ENCODE assay signal across 8 mouse cellular contexts in the genomic region with DNA sequence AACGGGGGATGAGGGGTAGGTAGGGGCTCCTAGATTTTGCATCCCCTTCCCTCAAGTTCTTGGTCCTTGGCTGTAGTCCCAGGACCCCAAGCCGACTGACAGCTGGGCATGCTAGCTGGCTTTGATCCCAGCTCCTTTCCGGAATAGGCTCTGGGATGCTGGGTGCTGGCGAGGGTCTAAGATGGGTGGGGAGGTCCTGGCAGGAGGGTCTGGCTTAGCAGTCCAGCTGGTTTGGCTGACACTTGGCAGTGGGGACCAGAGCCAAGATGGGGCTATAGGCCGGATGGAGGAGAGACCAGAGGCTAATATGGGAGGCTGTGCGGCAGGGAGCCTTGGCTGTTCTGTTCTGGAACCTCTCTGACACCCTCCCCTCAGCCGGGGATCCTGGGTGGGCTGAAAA. TPM values are rescaled to one million over a fixed set of nuclear protein-coding genes. Genes with fewer than 3 reads are reported as not detected.
DNase-seq lines count a peak whose midpoint lies in the region; ATAC-seq and TF ChIP-seq lines count a peak whose summit lies in the region.
"Had no signal": no experiment of that assay in that cellular context is flagged by ENCODE, and none has a peak within 500 bp of the region (broad histone marks: within the 10 kb centered on the region; RNA-seq: fewer than 3 reads in every experiment).

No protein-coding gene starts in this region.

- no peak overlapping the region for H3K9ac ChIP-seq in lung, postnatal 0 days (replicated peaks; ENCODE audit: low read depth)
- peak overlapping the region; percentile 47 for H3K9ac ChIP-seq in forebrain, embryonic 14.5 days (ENCODE audit: low read length)
- H3K9ac ChIP-seq in stomach, embryonic 15.5 days, result no peak overlapping the region

- no peak for ATAC-seq in lung, postnatal 0 days
- peak; percentile 19 for ATAC-seq in forebrain, embryonic 14.5 days
- no peak for ATAC-seq in stomach, embryonic 15.5 days (ENCODE audit: insufficient read depth, low FRiP score, low read depth)

- no peaks in the 10 kb centered on the region for H3K9me3 ChIP-seq in lung, postnatal 0 days (ENCODE audit: low read length)
- H3K9me3 ChIP-seq in forebrain, embryonic 14.5 days (replicated peaks; ENCODE audit: control insufficient read depth, low read length), result no peaks in the 10 kb centered on the region
- no peaks in the 10 kb centered on the region for H3K9me3 ChIP-seq in limb, embryonic 10.5 days (replicated peaks)
- H3K9me3 ChIP-seq in stomach, embryonic 15.5 days, result no peaks in the 10 kb centered on the region

- H3K4me3 ChIP-seq in lung, postnatal 0 days (ENCODE audit: low read depth, low read length), result peak overlapping the region; percentile 12; the same call in 1 of the 2 replicates
- peak overlapping the region; percentile 68 for H3K4me3 ChIP-seq in forebrain, embryonic 14.5 days (ENCODE audit: low read depth, low read length)
- H3K4me3 ChIP-seq in limb, embryonic 10.5 days, result no peak overlapping the region
- no peak overlapping the region for H3K4me3 ChIP-seq in stomach, embryonic 15.5 days (replicated peaks)

- no peak for TF ChIP-seq CTCF in lung, postnatal 0 days (IDR thresholded peaks at IDR 0.05)

- H3K27ac ChIP-seq in lung, postnatal 0 days (ENCODE audit: low read length), result no peak overlapping the region
- H3K27ac ChIP-seq in forebrain, embryonic 14.5 days (ENCODE audit: low read depth, low read length), result peak overlapping the region; percentile 74
- H3K27ac ChIP-seq in limb, embryonic 10.5 days, result 0 out of 2 replicates have a peak overlapping the region, but pooled peaks have one; percentile 0
- peak overlapping the region; percentile 48; the same call in 1 of the 2 replicates for H3K27ac ChIP-seq in stomach, embryonic 15.5 days

- DNase-seq in lung, postnatal 0 days (ENCODE audit: low spot score), result peak; percentile 42
- DNase-seq in lung, postnatal 14 days, result no peak
- DNase-seq in forebrain, embryonic 14.5 days (ENCODE audit: low spot score), result peak; percentile 78
- no peak for DNase-seq in limb, embryonic 10.5 days (ENCODE audit: low spot score)
- no peak for DNase-seq in left cerebral cortex, postnatal 25 days (ENCODE audit: low spot score in 2 of 2)
- no peak for DNase-seq in T-cell, adult 2 months (ENCODE audit: low spot score)

- H3K4me1 ChIP-seq in lung, postnatal 0 days (ENCODE audit: insufficient read depth, low read depth, low read length), result peaks cover 22% of the 10 kb centered on the region
- H3K4me1 ChIP-seq in forebrain, embryonic 14.5 days (ENCODE audit: control insufficient read depth, insufficient read depth, low read length), result peaks cover 51% of the 10 kb centered on the region
- H3K4me1 ChIP-seq in limb, embryonic 10.5 days, result peaks cover 57% of the 10 kb centered on the region
- peaks cover 42% of the 10 kb centered on the region for H3K4me1 ChIP-seq in stomach, embryonic 15.5 days

- no peaks in the 10 kb centered on the region for H3K36me3 ChIP-seq in lung, postnatal 0 days (ENCODE audit: insufficient read depth, low read length)
- no peaks in the 10 kb centered on the region for H3K36me3 ChIP-seq in forebrain, embryonic 14.5 days (ENCODE audit: control insufficient read depth, insufficient read depth, low read length)
- H3K36me3 ChIP-seq in limb, embryonic 10.5 days, result no peaks in the 10 kb centered on the region
- H3K36me3 ChIP-seq in stomach, embryonic 15.5 days, result no peaks in the 10 kb centered on the region

- H3K4me2 ChIP-seq in lung, postnatal 0 days (replicated peaks; ENCODE audit: low read depth, low read length), result 0 out of 2 replicates have a peak overlapping the region, but pooled peaks have one; percentile 22
- peak overlapping the region; percentile 95 for H3K4me2 ChIP-seq in forebrain, embryonic 14.5 days (ENCODE audit: low read length)
- H3K4me2 ChIP-seq in stomach, embryonic 15.5 days, result peak overlapping the region; percentile 33; the same call in 1 of the 2 replicates

- WGBS in lung, postnatal 0 days, result 27% methylated on average over 7 of the region's 7 CpGs
- WGBS in forebrain, embryonic 14.5 days, result 22% methylated on average over 7 of the region's 7 CpGs
- 71% methylated on average over 7 of the region's 7 CpGs for WGBS in limb, embryonic 10.5 days
- 38% methylated on average over 7 of the region's 7 CpGs for WGBS in stomach, embryonic 15.5 days

- no peaks in the 10 kb centered on the region for H3K27me3 ChIP-seq in lung, postnatal 0 days (replicated peaks; ENCODE audit: insufficient read depth, low read length)
- H3K27me3 ChIP-seq in forebrain, embryonic 14.5 days (replicated peaks; ENCODE audit: control insufficient read depth, insufficient read depth, low read length), result no peaks in the 10 kb centered on the region
- no peaks in the 10 kb centered on the region for H3K27me3 ChIP-seq in limb, embryonic 10.5 days (ENCODE audit: low read depth, poor library complexity, severe bottlenecking)
- H3K27me3 ChIP-seq in stomach, embryonic 15.5 days (replicated peaks), result no peaks in the 10 kb centered on the region

- intact Hi-C loops in left cerebral cortex, postnatal 25 days (cut with DNase I), result loop anchor here (2.0 to 5.0 kb wide), 2 partner anchors 39 to 226 kb away; no protein-coding TSS in a partner anchor

- TF ChIP-seq EP300 in lung, postnatal 0 days (IDR thresholded peaks at IDR 0.05), result no peak

RNA-seq across cellular contexts. Expression of gene Akna, which starts 5.1 kb away (rescaled TPM):
- 5.7 and 6.4 TPM in 2 replicates for polyA plus RNA-seq in lung, postnatal 0 days (2015; fragmentation: Nextera tagmentation; extraction: Ambion mirVana)
- 5.7 and 8.5 TPM in 2 replicates for polyA plus RNA-seq in forebrain, embryonic 14.5 days (2014; fragmentation: Nextera tagmentation; extraction: Ambion mirVana)
- 12.3 and 17.2 TPM in 2 replicates for polyA plus RNA-seq in limb, embryonic 10.5 days (2016; fragmentation: Nextera tagmentation; extraction: Ambion mirVana)
- polyA plus RNA-seq in stomach, embryonic 15.5 days (2015; fragmentation: Nextera tagmentation; extraction: Ambion mirVana), result 6.7 and 7.0 TPM in 2 replicates
- 1 to 10 TPM; 2.9 to 3.0 TPM for total RNA-seq in left cerebral cortex, postnatal 25 days (2021)

RNA-seq across cellular contexts. Expression of gene Orm2, which starts 46.0 kb away (rescaled TPM):
- polyA plus RNA-seq in lung, postnatal 0 days (2015; fragmentation: Nextera tagmentation; extraction: Ambion mirVana), result 0.21 and 0.46 TPM in 2 replicates
- polyA plus RNA-seq in forebrain, embryonic 14.5 days (2014; fragmentation: Nextera tagmentation; extraction: Ambion mirVana), result not detected in 2 replicates
- polyA plus RNA-seq in limb, embryonic 10.5 days (2016; fragmentation: Nextera tagmentation; extraction: Ambion mirVana), result not detected in 2 replicates
- polyA plus RNA-seq in stomach, embryonic 15.5 days (2015; fragmentation: Nextera tagmentation; extraction: Ambion mirVana), result not detected in 2 replicates
- total RNA-seq in left cerebral cortex, postnatal 25 days (2021), result not detected
- polyA plus RNA-seq: liver, embryonic 16.5 days had no signal

RNA-seq across cellular contexts. Expression of gene Orm3, which starts 52.3 kb away (rescaled TPM):
- 0.21 TPM in 1 of 2 replicates, not detected in the other for polyA plus RNA-seq in lung, postnatal 0 days (2015; fragmentation: Nextera tagmentation; extraction: Ambion mirVana)
- not detected in 2 replicates for polyA plus RNA-seq in forebrain, embryonic 14.5 days (2014; fragmentation: Nextera tagmentation; extraction: Ambion mirVana)
- polyA plus RNA-seq in limb, embryonic 10.5 days (2016; fragmentation: Nextera tagmentation; extraction: Ambion mirVana), result not detected in 2 replicates
- not detected in 2 replicates for polyA plus RNA-seq in stomach, embryonic 15.5 days (2015; fragmentation: Nextera tagmentation; extraction: Ambion mirVana)
- not detected for total RNA-seq in left cerebral cortex, postnatal 25 days (2021)
- polyA plus RNA-seq: liver, embryonic 16.5 days had no signal

Comparison
In these comparisons a context has a peak if more than half of its experiments do, and no peak if none do; other contexts are left out.
1. DNase-seq: peak in lung, postnatal 0 days (single experiment) and forebrain, embryonic 14.5 days (single experiment); none in lung, postnatal 14 days (single experiment), limb, embryonic 10.5 days (single experiment), left cerebral cortex, postnatal 25 days (0 of 2) and T-cell, adult 2 months (single experiment).
2. H3K4me2 ChIP-seq: peak in every context shown above with its lines; median percentile 95 in forebrain, embryonic 14.5 days; 33 in stomach, embryonic 15.5 days; 22 in lung, postnatal 0 days.
3. H3K4me3 ChIP-seq: peak in lung, postnatal 0 days (single experiment) and forebrain, embryonic 14.5 days (single experiment); none in limb, embryonic 10.5 days (single experiment) and stomach, embryonic 15.5 days (single experiment).